Mouse (Mus musculus) ES-E14 (cell line): ENCODE measurements around the gene Tent5c. TPM values are rescaled to one million over a fixed set of nuclear protein-coding genes. Genes with fewer than 3 reads are reported as not detected.

Experiments
- DNase-seq: peaks from one replicate; pipeline ENCODE4 v3.0.0-alpha.2; 2013; ENCODE audit warnings: low read depth, low spot score
- H3K27ac ChIP-seq: 2 replicates; pipeline ENCODE4 v1.5.1; 2012; ENCODE audit warnings: low read depth, mild to moderate bottlenecking, low read length, moderate library complexity, mixed read lengths; ENCODE audit not compliant: poor library complexity, insufficient read depth, severe bottlenecking
- H3K36me3 ChIP-seq: 2 replicates; pipeline ENCODE4 v1.6.1; 2012; ENCODE audit warnings: mild to moderate bottlenecking, low read length, moderate library complexity, mixed read lengths; ENCODE audit not compliant: control insufficient read depth, poor library complexity, insufficient read depth, severe bottlenecking
- H3K4me1 ChIP-seq, 2 experiments: fragments of 150-350 bp in 1 of 2; sonication (generic) in 1 of 2; 2 replicates each; pipeline ENCODE4 v1.6.1; 2012; ENCODE audit warnings: low read length in 2 of 2, mild to moderate bottlenecking in 1 of 2, mixed read lengths in 1 of 2; ENCODE audit not compliant: control insufficient read depth in 2 of 2, insufficient read depth in 2 of 2, poor library complexity in 1 of 2
- H3K4me3 ChIP-seq, 2 experiments: fragments of 150-350 bp in 1 of 2; sonication (generic) in 1 of 2; 2 replicates each; pipeline ENCODE4 v1.5.1; 2012; ENCODE audit warnings: low read length in 2 of 2, low read depth in 1 of 2, mild to moderate bottlenecking in 1 of 2, mixed read lengths in 1 of 2; ENCODE audit not compliant: insufficient read depth in 1 of 2, poor library complexity in 1 of 2, severe bottlenecking in 1 of 2
- H3K9ac ChIP-seq: 2 replicates; pipeline ENCODE4 v1.6.1; 2012; ENCODE audit warnings: low read depth, mild to moderate bottlenecking, low read length, mixed read lengths; ENCODE audit not compliant: poor library complexity, insufficient read depth, severe bottlenecking
- H3K9me3 ChIP-seq: fragments of 150-350 bp; sonication (generic); 2 replicates; pipeline ENCODE4 v1.6.1; 2012; ENCODE audit warnings: low read depth, mild to moderate bottlenecking, low read length; ENCODE audit not compliant: control insufficient read depth, insufficient read depth
- CHD2 ChIP-seq: IDR thresholded peaks from 2 replicates; pipeline ENCODE4 v1.6.1; 2014; ENCODE audit warnings: mild to moderate bottlenecking, low read depth, low read length, inconsistent platforms
- HCFC1 ChIP-seq: IDR thresholded peaks from 2 replicates; pipeline ENCODE4 v1.6.1; 2012; ENCODE audit warnings: low read length, inconsistent platforms, borderline replicate concordance; ENCODE audit not compliant: insufficient read depth
- MAFK ChIP-seq: IDR thresholded peaks from 2 replicates; pipeline ENCODE4 v1.6.1; 2014; ENCODE audit warnings: mild to moderate bottlenecking, low read depth, low read length, inconsistent platforms; ENCODE audit not compliant: insufficient read depth
- ZC3H11A ChIP-seq: IDR thresholded peaks from 2 replicates; pipeline ENCODE4 v1.6.1; 2012; ENCODE audit warnings: low read depth, mild to moderate bottlenecking, inconsistent platforms, low read length, borderline replicate concordance
- ZNF384 ChIP-seq: IDR thresholded peaks from 2 replicates; pipeline ENCODE4 v1.6.1; 2012; ENCODE audit warnings: low read depth, low read length, inconsistent platforms
- in situ Hi-C, 2 experiments: fragments of 600-800 bp; cut with MboI; formaldehyde crosslinking; loops; one replicate each; pipeline ENCODE4 v1.15.1; 2025; ENCODE audit warnings: low sequenced_read_pairs in 2 of 2, inconsistent platforms in 1 of 2; ENCODE audit not compliant: unreplicated experiment in 2 of 2
- total RNA-seq: library from RNA; depleted of rRNA; stranded (reverse); fragments of 300-350 nt; gene quantifications from 2 replicates; pipeline ENCODE4 v1.2.3, GENCODE M21; 2012

Tent5c gene
- total RNA-seq, 1 experiment: 1.2 TPM

DNA sequence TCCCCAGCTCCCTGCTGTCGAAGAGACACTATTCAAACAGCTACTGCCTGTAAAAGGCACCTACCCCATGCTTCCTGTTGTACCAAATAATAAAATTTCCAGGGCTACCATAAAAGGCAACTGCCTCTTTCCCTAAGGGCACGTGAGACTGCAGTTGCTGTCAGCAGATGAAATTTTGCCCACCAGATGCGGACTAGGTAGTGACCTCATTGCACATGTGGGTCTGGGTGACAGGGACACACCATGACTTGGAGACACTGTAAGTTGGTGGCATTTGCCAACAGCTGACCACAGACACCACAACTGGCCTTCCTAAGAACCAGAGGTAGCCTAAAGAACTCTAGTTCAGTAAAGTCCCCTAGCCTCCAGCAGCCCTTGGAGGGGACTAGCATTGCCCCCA lies 50.0 kb downstream of the Tent5c start:
- H3K36me3 ChIP-seq: no peaks in the 10 kb centered on the region
- H3K9me3 ChIP-seq: no peaks in the 10 kb centered on the region
- no peak for DNase-seq
- TF ChIP-seq CHD2 (no peak), MAFK (no peak), HCFC1 (no peak), ZNF384 (no peak), ZC3H11A (no peak)
- in situ Hi-C loops: no loop called here
- H3K4me3 ChIP-seq: no peak overlapping the region
- no peak overlapping the region for H3K9ac ChIP-seq
- no peak overlapping the region for H3K27ac ChIP-seq
- no peaks in the 10 kb centered on the region for H3K4me1 ChIP-seq

DNA sequence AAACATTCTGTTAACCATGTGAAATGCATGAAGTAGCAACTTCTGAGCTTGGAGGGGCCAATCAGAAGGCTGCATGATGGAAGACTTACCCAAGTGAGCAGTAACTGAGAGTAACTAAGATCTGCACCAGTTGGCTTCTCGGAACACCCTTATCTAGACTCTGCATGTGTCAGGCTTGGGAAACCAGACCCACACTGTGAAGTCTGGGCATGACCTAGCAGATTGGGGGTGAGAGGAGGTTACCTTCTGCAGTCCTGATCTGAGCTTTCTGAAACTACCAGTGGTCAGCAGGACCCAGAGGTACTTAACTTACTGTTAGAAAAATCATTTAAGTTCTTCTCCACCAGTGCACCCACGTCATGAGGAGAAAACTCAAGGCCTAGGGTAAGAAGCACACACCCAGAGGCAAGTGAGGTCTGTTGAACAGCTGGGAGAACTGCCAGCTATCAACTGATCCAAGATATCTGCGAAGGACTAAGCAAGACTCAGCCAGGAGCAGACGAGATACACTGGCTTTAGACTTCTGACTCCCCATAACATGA lies 50.6 kb downstream of the Tent5c start:
- Histone ChIP-seq H3K4me3 (no peak overlapping the region), H3K36me3 (no peaks in the 10 kb centered on the region), H3K4me1 (no peaks in the 10 kb centered on the region), H3K9ac (no peak overlapping the region), H3K9me3 (no peaks in the 10 kb centered on the region), H3K27ac (no peak overlapping the region)
- TF ChIP-seq ZNF384: no peak
- no peak for TF ChIP-seq CHD2
- no peak for TF ChIP-seq HCFC1
- TF ChIP-seq MAFK: no peak
- TF ChIP-seq ZC3H11A: no peak
- in situ Hi-C loops: no loop called here
- no peak for DNase-seq

DNA sequence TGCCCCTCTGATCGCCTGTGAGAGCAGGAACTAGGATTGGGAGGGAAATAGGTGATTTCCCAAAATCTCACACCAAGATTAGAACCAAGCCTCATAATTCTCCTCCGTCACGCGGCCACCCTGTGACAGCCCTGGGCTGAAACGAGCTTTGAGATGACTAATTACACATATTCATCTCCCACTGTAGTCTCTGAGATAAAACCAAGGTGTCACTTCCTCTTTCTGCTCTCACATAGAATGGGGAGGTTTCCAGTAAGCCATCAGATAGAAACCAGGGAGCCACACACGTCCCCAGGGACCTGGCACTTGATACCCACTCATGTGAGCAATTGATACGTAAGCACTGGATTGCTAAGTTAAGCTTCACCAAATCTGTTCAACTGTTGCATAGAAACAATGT lies 52.4 kb downstream of the Tent5c start:
- H3K27ac ChIP-seq: no peak overlapping the region
- H3K9ac ChIP-seq: no peak overlapping the region
- H3K9me3 ChIP-seq: no peaks in the 10 kb centered on the region
- H3K36me3 ChIP-seq: no peaks in the 10 kb centered on the region
- TF ChIP-seq ZC3H11A (no peak), CHD2 (no peak), ZNF384 (no peak), HCFC1 (no peak), MAFK (no peak)
- H3K4me1 ChIP-seq: no peaks in the 10 kb centered on the region
- H3K4me3 ChIP-seq: no peak overlapping the region
- DNase-seq: no peak
- in situ Hi-C loops: no loop called here

DNA sequence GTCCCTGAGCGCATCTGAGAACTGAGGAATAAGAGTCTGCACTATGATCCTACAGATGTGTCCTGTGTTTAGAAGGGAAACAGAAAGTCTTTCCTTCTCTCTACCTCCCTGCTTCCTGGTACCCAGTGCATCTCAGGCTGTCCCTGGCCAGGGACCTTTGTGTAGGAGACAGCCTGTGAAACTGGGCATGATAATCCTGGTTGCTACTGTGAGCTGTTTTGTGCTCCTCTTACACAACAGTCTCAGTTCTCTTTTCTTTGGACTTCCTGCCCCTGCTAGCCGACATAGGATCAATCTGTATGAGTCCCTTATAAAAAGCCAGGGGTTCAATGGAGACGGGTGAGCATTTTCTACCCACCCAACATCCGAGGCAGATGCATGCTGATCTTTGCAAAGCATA lies 57.4 kb downstream of the Tent5c start:
- no peak overlapping the region for H3K9ac ChIP-seq
- TF ChIP-seq ZNF384 (no peak), MAFK (no peak), CHD2 (no peak), ZC3H11A (no peak), HCFC1 (no peak)
- no peaks in the 10 kb centered on the region for H3K9me3 ChIP-seq
- DNase-seq: no peak
- in situ Hi-C loops: no loop called here
- H3K4me1 ChIP-seq: no peaks in the 10 kb centered on the region
- no peak overlapping the region for H3K4me3 ChIP-seq
- no peak overlapping the region for H3K27ac ChIP-seq
- H3K36me3 ChIP-seq: no peaks in the 10 kb centered on the region

DNA sequence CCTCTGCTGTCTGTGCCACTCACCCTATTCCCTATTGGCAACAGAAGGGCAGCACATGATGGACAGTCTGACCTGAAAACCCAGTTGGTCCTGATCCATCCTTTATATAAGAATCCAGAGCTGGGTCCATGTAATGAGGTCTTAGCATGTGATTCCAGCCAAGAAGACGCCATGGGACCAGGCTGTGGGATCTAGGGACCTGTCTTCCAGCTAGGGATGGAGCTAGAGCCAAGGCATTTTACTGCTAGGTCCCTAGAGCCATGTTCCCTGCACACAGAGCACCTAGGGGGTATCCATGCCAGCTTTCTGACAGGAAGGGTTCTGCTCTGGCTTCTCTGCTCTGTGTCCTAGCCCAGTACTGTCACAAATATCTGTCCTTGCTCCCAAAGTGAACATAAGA lies 58.4 kb downstream of the Tent5c start:
- no peak overlapping the region for H3K9ac ChIP-seq
- DNase-seq: no peak
- H3K9me3 ChIP-seq: no peaks in the 10 kb centered on the region
- H3K36me3 ChIP-seq: no peaks in the 10 kb centered on the region
- H3K4me1 ChIP-seq: no peaks in the 10 kb centered on the region
- TF ChIP-seq ZNF384: no peak
- no peak for TF ChIP-seq ZC3H11A
- no peak for TF ChIP-seq MAFK
- TF ChIP-seq HCFC1: no peak
- no peak for TF ChIP-seq CHD2
- in situ Hi-C loops: no loop called here
- H3K27ac ChIP-seq: no peak overlapping the region
- H3K4me3 ChIP-seq: no peak overlapping the region
